Mouse (Mus musculus): ENCODE data around the gene A730015C16Rik.

- peak; percentile 50; the same call in 1 of the 2 replicates for TF ChIP-seq EP300 (IDR thresholded peaks at IDR 0.05)
- no peak for TF ChIP-seq CTCF (IDR thresholded peaks at IDR 0.05)
Measured at GRCm38 (mm10) chr4:108825677-108826076, 22.7 kb downstream of the A730015C16Rik start.

Data from lung, postnatal 0 days (tissue).